In the genomic region with DNA sequence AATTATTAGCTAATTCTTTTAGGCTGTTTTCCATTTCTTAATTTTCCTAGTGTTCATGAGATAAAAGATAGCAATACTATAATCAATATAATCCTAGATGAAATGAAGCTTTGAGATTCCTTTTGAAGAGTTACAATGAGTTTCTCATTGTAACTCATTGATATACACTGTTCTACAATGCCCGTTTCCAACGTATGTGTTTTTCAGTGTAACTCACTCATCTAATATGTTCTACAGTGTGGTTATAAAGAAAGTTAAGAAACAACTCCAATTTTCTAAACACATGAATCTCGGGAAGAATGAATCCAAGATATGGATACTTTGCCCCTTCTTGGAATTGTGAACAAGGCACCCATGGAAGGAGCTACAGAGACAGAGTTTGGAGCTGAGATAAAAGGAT, we compare ENCODE assay signal across 8 mouse cellular contexts. TPM values are rescaled to one million over a fixed set of nuclear protein-coding genes. Genes with fewer than 3 reads are reported as not detected.
A peak's percentile ranks its signal among the peaks of the same experiment; 100 is the strongest.
DNase-seq lines count a peak whose midpoint lies in the region; ATAC-seq and TF ChIP-seq lines count a peak whose summit lies in the region.

No protein-coding gene starts in this region.

- no peaks in the 10 kb centered on the region for H3K27me3 ChIP-seq in forebrain, embryonic 15.5 days
- H3K27me3 ChIP-seq in heart, postnatal 0 days (ENCODE audit: control insufficient read depth, insufficient read depth, low read length) = no peaks in the 10 kb centered on the region
- H3K27me3 ChIP-seq in liver, embryonic 11.5 days (replicated peaks; ENCODE audit: control insufficient read depth, insufficient read depth, low read length) = no peaks in the 10 kb centered on the region
- H3K27me3 ChIP-seq in stomach, embryonic 14.5 days (ENCODE audit: control insufficient read depth, insufficient read depth, low read length) = no peaks in the 10 kb centered on the region

- no peak overlapping the region for H3K4me2 ChIP-seq in forebrain, embryonic 15.5 days (replicated peaks)
- H3K4me2 ChIP-seq in heart, postnatal 0 days (ENCODE audit: low read depth, low read length) = no peak overlapping the region
- no peak overlapping the region for H3K4me2 ChIP-seq in liver, embryonic 11.5 days
- no peak overlapping the region for H3K4me2 ChIP-seq in stomach, embryonic 14.5 days (replicated peaks; ENCODE audit: low read depth, low read length)

- peak; percentile 100 for ATAC-seq in forebrain, embryonic 15.5 days (replicated peaks)
- ATAC-seq in heart, postnatal 0 days (ENCODE audit: insufficient read depth, low read depth) = peak; percentile 100
- peak; percentile 100 for ATAC-seq in liver, embryonic 11.5 days (replicated peaks; ENCODE audit: low FRiP score)
- peak; percentile 100 for ATAC-seq in stomach, embryonic 14.5 days (ENCODE audit: insufficient number of reproducible peaks, insufficient read depth, low FRiP score, low read depth)

- peak; percentile 100 for DNase-seq in CD4-positive helper T cell, adult 2 months (ENCODE audit: low read depth, low spot score)
- DNase-seq in cerebellum, adult 11-12 months = peak; percentile 70
- peak; percentile 100 for DNase-seq in heart, postnatal 0 days (ENCODE audit: low spot score)
- DNase-seq in kidney, postnatal 25 days = peak; percentile 97 to 100
- peak; percentile 100 for DNase-seq in liver, embryonic 11.5 days (ENCODE audit: low spot score)
- DNase-seq in naive thymus-derived CD4-positive, alpha-beta T cell, adult 2 months (ENCODE audit: low read depth) = peak; percentile 100

- H3K27ac ChIP-seq in forebrain, embryonic 15.5 days (replicated peaks) = no peak overlapping the region
- no peak overlapping the region for H3K27ac ChIP-seq in heart, postnatal 0 days (ENCODE audit: low read depth)
- no peak overlapping the region for H3K27ac ChIP-seq in liver, embryonic 11.5 days (ENCODE audit: low read depth, low read length)
- no peak overlapping the region for H3K27ac ChIP-seq in stomach, embryonic 14.5 days (ENCODE audit: low read length)

- no peak for TF ChIP-seq EP300 in heart, postnatal 0 days (IDR thresholded peaks at IDR 0.05; ENCODE audit: low read depth)

- no peak for TF ChIP-seq CTCF in heart, postnatal 0 days (IDR thresholded peaks at IDR 0.05; ENCODE audit: low read depth)

- H3K36me3 ChIP-seq in forebrain, embryonic 15.5 days = no peaks in the 10 kb centered on the region
- H3K36me3 ChIP-seq in heart, postnatal 0 days (replicated peaks; ENCODE audit: control insufficient read depth, insufficient read depth, low read length) = no peaks in the 10 kb centered on the region
- no peaks in the 10 kb centered on the region for H3K36me3 ChIP-seq in liver, embryonic 11.5 days (ENCODE audit: control insufficient read depth, insufficient read depth, low read length)
- H3K36me3 ChIP-seq in stomach, embryonic 14.5 days (ENCODE audit: control insufficient read depth, insufficient read depth, low read length) = no peaks in the 10 kb centered on the region

- 74% methylated on average over 3 of the region's 3 CpGs for WGBS in forebrain, embryonic 15.5 days
- 55% methylated on average over 3 of the region's 3 CpGs for WGBS in heart, postnatal 0 days
- 62% methylated on average over 3 of the region's 3 CpGs for WGBS in liver, embryonic 11.5 days
- whole genome bisulfite sequencing in stomach, embryonic 14.5 days = 67% methylated on average over 3 of the region's 3 CpGs

- H3K4me1 ChIP-seq in forebrain, embryonic 15.5 days = no peaks in the 10 kb centered on the region
- H3K4me1 ChIP-seq in heart, postnatal 0 days (ENCODE audit: control insufficient read depth, insufficient read depth) = no peaks in the 10 kb centered on the region
- H3K4me1 ChIP-seq in liver, embryonic 11.5 days (replicated peaks; ENCODE audit: control insufficient read depth, insufficient read depth, low read length) = no peaks in the 10 kb centered on the region
- H3K4me1 ChIP-seq in stomach, embryonic 14.5 days (ENCODE audit: control insufficient read depth, insufficient read depth, low read length) = no peaks in the 10 kb centered on the region

- peaks cover 3% of the 10 kb centered on the region for H3K9me3 ChIP-seq in forebrain, embryonic 15.5 days
- no peaks in the 10 kb centered on the region for H3K9me3 ChIP-seq in heart, postnatal 0 days (replicated peaks; ENCODE audit: control insufficient read depth, low read length)
- H3K9me3 ChIP-seq in liver, embryonic 11.5 days (ENCODE audit: control insufficient read depth, low read length) = no peaks in the 10 kb centered on the region
- H3K9me3 ChIP-seq in stomach, embryonic 14.5 days (ENCODE audit: control insufficient read depth, low read depth, low read length) = no peaks in the 10 kb centered on the region

- no peak overlapping the region for H3K9ac ChIP-seq in forebrain, embryonic 15.5 days (replicated peaks)
- H3K9ac ChIP-seq in heart, postnatal 0 days (replicated peaks; ENCODE audit: low read depth, low read length) = no peak overlapping the region
- H3K9ac ChIP-seq in liver, embryonic 11.5 days (ENCODE audit: low read depth, low read length) = no peak overlapping the region
- H3K9ac ChIP-seq in stomach, embryonic 14.5 days (replicated peaks; ENCODE audit: low read depth, low read length) = no peak overlapping the region

- no peak overlapping the region for H3K4me3 ChIP-seq in forebrain, embryonic 15.5 days
- H3K4me3 ChIP-seq in heart, postnatal 0 days (ENCODE audit: low read depth, low read length) = no peak overlapping the region
- H3K4me3 ChIP-seq in liver, embryonic 11.5 days (ENCODE audit: low read depth, low read length) = no peak overlapping the region
- H3K4me3 ChIP-seq in stomach, embryonic 14.5 days (ENCODE audit: low read depth, low read length) = no peak overlapping the region

RNA-seq across cellular contexts. Expression of a gene that starts 35.5 kb away (rescaled TPM):
- 146 and 162 TPM in 2 replicates for polyA plus RNA-seq in forebrain, embryonic 15.5 days (2015; fragmentation: Nextera tagmentation; extraction: Ambion mirVana)
- 3.1 and 6.9 TPM in 2 replicates for total RNA-seq in heart, postnatal 0 days (2014; rRNA removed; ENCODE audit: low replicate concordance)
- 4.6 TPM in 2 replicates for polyA plus RNA-seq in heart, postnatal 0 days (2015; fragmentation: Nextera tagmentation; extraction: Ambion mirVana)
- polyA plus RNA-seq in liver, embryonic 11.5 days (2014; fragmentation: Nextera tagmentation; extraction: Ambion mirVana) = 2.0 and 3.4 TPM in 2 replicates
- polyA plus RNA-seq in stomach, embryonic 14.5 days (2014; fragmentation: Nextera tagmentation; extraction: Ambion mirVana) = 8.7 and 9.5 TPM in 2 replicates

Comparison
In these comparisons a context has a peak if more than half of its experiments do, and no peak if none do; other contexts are left out.
1. RNA of a gene that starts 35.5 kb away (polyA plus RNA-seq): 146 to 162 TPM in forebrain, embryonic 15.5 days; 8.7 to 9.5 TPM in stomach, embryonic 14.5 days, 4.6 TPM in heart, postnatal 0 days and 2.0 to 3.4 TPM in liver, embryonic 11.5 days; every median in the first group is over 10 times any median in the second.
2. Peak in every context shown above with its lines, with median percentiles within 50 percentile points of each other: DNase-seq and ATAC-seq.